Mouse (Mus musculus) thymus, postnatal 0 days (tissue): ENCODE results near the gene Slc35f4. TPM values are rescaled to one million over a fixed set of nuclear protein-coding genes. Genes with fewer than 3 reads are reported as not detected.
"Not testable (repeated sequence)": the region's sequence is repeated elsewhere in the genome, so short reads cannot be mapped to it uniquely, and the experiment has no call there.

ENCODE experiments used
- DNase-seq: peaks from one replicate; pipeline ENCODE4 v3.0.0-alpha.2; 2015; ENCODE audit warnings: low spot score
- microRNA-seq: library from miRNA; unstranded; fragments of <30 nt; microRNA quantifications from one replicate; pipeline ENCODE4, GENCODE M21; 2016; ENCODE audit warnings: borderline number of aligned reads
- polyA plus RNA-seq: library from polyadenylated mRNA; unstranded; fragments of >200 nt; fragmentation: Nextera tagmentation; extraction: Ambion mirVana; gene quantifications from 2 replicates; pipeline ENCODE4 v1.2.1, GENCODE M21; 2015

Gene Slc35f4
- polyA plus RNA-seq, 1 experiment from 2014 or later: not detected

DNA sequence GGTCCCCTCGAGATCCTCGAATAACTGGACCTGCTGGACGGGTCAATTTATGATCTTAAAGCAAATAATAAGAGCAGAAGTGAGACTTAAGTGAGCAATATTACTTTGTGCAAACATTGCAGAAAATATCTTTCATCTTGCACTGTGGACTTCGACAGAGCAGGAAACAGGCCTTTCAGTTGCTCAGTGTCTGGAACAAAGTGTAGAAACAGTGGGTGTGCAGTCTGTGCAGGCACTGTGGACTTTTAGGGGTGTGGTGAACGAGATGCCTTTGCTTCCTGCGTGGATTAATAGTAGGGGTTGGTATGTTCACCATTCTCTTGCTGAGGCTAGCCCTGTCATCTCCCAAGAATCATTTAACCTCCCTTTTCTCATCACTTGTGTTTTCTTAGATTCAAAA is 247.0 kb downstream of the Slc35f4 start:
- DNase-seq: no peak

DNA sequence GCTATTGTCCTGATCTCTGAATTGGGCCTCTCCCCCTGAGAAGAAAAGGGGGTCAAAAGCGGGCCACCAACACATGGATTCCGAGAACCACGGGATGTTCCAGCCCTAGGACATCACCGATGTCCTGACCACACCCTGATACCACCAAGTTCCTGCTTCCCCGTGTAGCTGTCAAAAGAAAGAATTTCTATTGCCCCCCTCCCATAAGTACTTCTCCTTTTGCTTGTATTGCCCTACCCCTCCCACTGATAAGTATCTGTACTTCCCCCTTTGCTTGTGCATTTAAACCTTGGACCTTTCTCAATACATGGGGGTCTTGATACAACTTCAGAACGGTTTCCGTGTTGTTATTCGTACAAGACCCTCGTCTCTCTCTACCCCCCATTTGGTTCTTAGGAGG is 247.4 kb downstream of the Slc35f4 start:
- DNase-seq: not testable (repeated sequence)

DNA sequence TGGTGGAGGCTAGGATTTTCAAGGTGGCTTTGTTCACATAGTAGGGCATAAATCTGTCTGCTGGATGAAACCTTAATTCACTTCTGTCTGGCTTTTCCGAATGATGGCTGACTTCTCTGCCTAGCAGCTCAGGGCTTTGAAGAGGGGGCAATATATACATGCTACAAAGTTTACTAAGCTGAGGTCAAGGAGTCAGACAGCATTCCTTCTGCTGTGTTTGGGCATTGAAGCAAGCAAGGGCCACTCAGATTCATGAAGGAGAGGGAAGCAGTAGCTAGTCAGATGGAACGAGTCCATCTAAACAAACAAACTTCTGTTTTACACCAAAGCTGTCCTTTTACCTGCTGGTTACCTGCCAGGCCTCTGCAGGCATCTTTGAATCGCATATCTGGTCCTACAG is 248.2 kb downstream of the Slc35f4 start:
- DNase-seq: no peak

DNA sequence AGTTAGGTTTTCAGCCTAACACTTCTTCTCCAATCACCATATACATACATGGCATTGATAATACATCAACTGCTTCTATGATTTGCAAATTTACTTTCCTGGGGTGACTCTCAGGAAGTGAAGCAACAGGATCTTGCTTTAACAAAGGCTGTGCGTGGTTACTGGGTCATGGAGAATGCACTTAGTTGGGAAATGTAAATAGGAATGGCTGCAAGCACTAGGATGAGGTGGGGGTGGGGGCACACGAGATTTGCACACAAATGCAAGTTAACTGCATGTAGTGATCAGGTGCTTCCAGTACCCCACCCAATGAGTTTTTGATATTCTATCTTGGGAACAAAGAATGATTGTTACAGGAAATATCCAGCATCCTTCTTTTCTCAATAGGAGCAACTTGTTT is 250.5 kb downstream of the Slc35f4 start:
- DNase-seq: no peak

DNA sequence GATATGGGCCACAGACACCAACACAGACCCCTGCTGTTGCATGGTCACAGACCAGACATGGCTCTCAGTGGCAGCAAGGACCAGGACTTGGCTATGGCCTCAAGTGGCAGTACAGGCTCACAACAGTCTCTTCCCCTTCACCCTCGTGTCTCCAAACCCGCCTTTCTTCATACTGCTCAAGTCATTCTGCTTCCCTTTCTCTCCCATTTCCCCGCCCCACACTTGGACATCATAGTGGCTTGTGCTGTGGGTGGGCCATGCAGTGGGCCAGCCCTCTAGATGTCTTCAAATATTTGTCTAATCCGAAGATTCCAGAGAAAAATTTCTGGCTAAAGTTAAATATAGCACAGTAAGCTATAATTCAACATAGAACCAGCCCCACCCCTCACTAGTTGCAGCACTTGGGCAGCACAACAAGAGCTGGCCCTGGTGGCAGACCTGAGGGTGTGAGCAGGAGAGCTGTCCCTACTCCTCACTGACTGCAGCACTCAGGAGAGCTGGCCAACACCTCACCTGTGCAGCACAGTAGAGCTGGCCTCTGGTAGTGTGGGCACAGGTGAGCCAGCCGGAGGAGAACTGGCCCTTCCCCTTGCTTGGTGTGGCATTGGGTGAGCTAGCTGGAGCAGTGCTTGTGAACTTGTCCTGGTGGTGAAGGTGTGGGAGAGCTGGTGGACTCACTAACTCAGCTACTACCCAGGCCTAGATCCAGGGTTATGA is 260.4 kb downstream of the Slc35f4 start:
- no peak for DNase-seq

Small RNA genes within 50 kb of the gene (microRNA-seq; reads per million reads assigned to microRNA genes)
- gene Gm22949: not detected
